Mouse (Mus musculus) lung, postnatal 0 days (tissue): Measurements from ENCODE around the gene Spag6. TPM values are rescaled to one million over a fixed set of nuclear protein-coding genes. Genes with fewer than 3 reads are reported as not detected.

Experiments
- ATAC-seq: fragments of 200-750 bp; cut with Nextera tagmentation; 2 replicates; pipeline ENCODE4 v1.8.0; 2017; ENCODE audit warnings: moderate library complexity
- DNase-seq: peaks from one replicate; pipeline ENCODE4 v3.0.0-alpha.2; 2016; ENCODE audit warnings: low spot score
- H3K27ac ChIP-seq: fragments of 300-500 bp; sonication (generic); 2 replicates; pipeline ENCODE4 v1.5.1; 2014; ENCODE audit warnings: antibody characterized with exemption, mild to moderate bottlenecking, low read length, mixed read lengths
- H3K27me3 ChIP-seq: fragments of 300-500 bp; sonication (generic); replicated peaks from 2 replicates; pipeline ENCODE4 v1.6.1; 2014; ENCODE audit warnings: low read length, mixed read lengths; ENCODE audit not compliant: insufficient read depth
- H3K36me3 ChIP-seq: fragments of 300-500 bp; sonication (generic); 2 replicates; pipeline ENCODE4 v1.6.1; 2014; ENCODE audit warnings: low read length, mixed read lengths; ENCODE audit not compliant: insufficient read depth
- H3K4me1 ChIP-seq: fragments of 300-500 bp; sonication (generic); 2 replicates; pipeline ENCODE4 v1.6.1; 2014; ENCODE audit warnings: antibody characterized with exemption, low read depth, low read length, mixed read lengths; ENCODE audit not compliant: insufficient read depth
- H3K4me2 ChIP-seq: fragments of 300-500 bp; sonication (generic); replicated peaks from 2 replicates; pipeline ENCODE4 v1.6.1; 2014; ENCODE audit warnings: low read depth, mild to moderate bottlenecking, low read length, moderate library complexity, mixed read lengths
- H3K4me3 ChIP-seq: fragments of 300-500 bp; sonication (generic); 2 replicates; pipeline ENCODE4 v1.5.1; 2014; ENCODE audit warnings: low read depth, low read length
- H3K9ac ChIP-seq: fragments of 300-500 bp; sonication (generic); replicated peaks from 2 replicates; pipeline ENCODE4 v1.6.1; 2014; ENCODE audit warnings: low read depth, mild to moderate bottlenecking
- H3K9me3 ChIP-seq: fragments of 300-500 bp; sonication (generic); 2 replicates; pipeline ENCODE4 v1.6.1; 2016; ENCODE audit warnings: low read length, mixed read lengths
- CTCF ChIP-seq: IDR thresholded peaks from 2 replicates; pipeline ENCODE4 v1.5.1; 2016; ENCODE audit warnings: antibody characterized with exemption, mild to moderate bottlenecking
- EP300 ChIP-seq: IDR thresholded peaks from 2 replicates; pipeline ENCODE4 v1.6.1; 2016; ENCODE audit warnings: antibody characterized with exemption, mild to moderate bottlenecking, control low read depth
- WGBS: fragments of 180-500 bp; shearing (Covaris S2); extraction: QIAGEN DNeasy Blood & Tissue Kit; methylation state at CpG from one replicate; pipeline ENCODE4 v1.1.7; 2014; 5-methylcytosine and 5-hydroxymethylcytosine counted together
- polyA plus RNA-seq: library from polyadenylated mRNA; unstranded; fragments of >200 nt; fragmentation: Nextera tagmentation; extraction: Ambion mirVana; gene quantifications from 2 replicates; pipeline ENCODE4 v1.2.1, GENCODE M21; 2015

Spag6 gene
- polyA plus RNA-seq, 1 experiment from 2014 or later, result 0.07 TPM

GRCm38 (mm10) chr2:18690756-18691155, 3.1 kb upstream of the Spag6 start:
- Histone ChIP-seq H3K4me3 (peak overlapping the region; percentile 46; the same call in 1 of the 2 replicates), H3K4me1 (peaks cover 17% of the 10 kb centered on the region), H3K36me3 (no peaks in the 10 kb centered on the region), H3K9me3 (no peaks in the 10 kb centered on the region), H3K4me2 (0 out of 2 replicates have a peak overlapping the region, but pooled peaks have one; percentile 77), H3K27me3 (peaks cover 54% of the 10 kb centered on the region), H3K9ac (no peak overlapping the region), H3K27ac (no peak overlapping the region)
- 3% methylated on average over 9 of the region's 9 CpGs for whole genome bisulfite sequencing
- no peak for ATAC-seq
- TF ChIP-seq EP300 (no peak), CTCF (no peak)
- DNase-seq, result no peak

- no peaks in the 10 kb centered on the region for H3K9me3 ChIP-seq
- H3K4me3 ChIP-seq, result no peak overlapping the region
- peaks cover 17% of the 10 kb centered on the region for H3K4me1 ChIP-seq
- peaks cover 63% of the 10 kb centered on the region for H3K27me3 ChIP-seq
- H3K27ac ChIP-seq, result no peak overlapping the region
- no peak overlapping the region for H3K4me2 ChIP-seq
- DNase-seq, result no peak
- no peak overlapping the region for H3K9ac ChIP-seq
- no peaks in the 10 kb centered on the region for H3K36me3 ChIP-seq
- TF ChIP-seq CTCF, result no peak
- no peak for ATAC-seq
These were observed 1.8 kb upstream of the Spag6 start for GRCm38 (mm10) chr2:18692031-18692430.

- Histone ChIP-seq H3K9ac (no peak overlapping the region), H3K9me3 (no peaks in the 10 kb centered on the region), H3K4me1 (peaks cover 17% of the 10 kb centered on the region), H3K27ac (no peak overlapping the region), H3K36me3 (no peaks in the 10 kb centered on the region), H3K4me3 (no peak overlapping the region), H3K27me3 (peaks cover 61% of the 10 kb centered on the region), H3K4me2 (no peak overlapping the region)
- no peak for ATAC-seq
- 6% methylated on average over 1 of the region's 1 CpGs for WGBS
- DNase-seq, result no peak
- no peak for TF ChIP-seq EP300
- TF ChIP-seq CTCF, result no peak
These were observed 1.3 kb upstream of the Spag6 start for GRCm38 (mm10) chr2:18692548-18692947.

- peak overlapping the region; percentile 67 for H3K4me3 ChIP-seq
- peaks cover 62% of the 10 kb centered on the region for H3K27me3 ChIP-seq
- under 1% methylated on average over 5 of the region's 5 CpGs for WGBS
- H3K4me1 ChIP-seq, result peaks cover 17% of the 10 kb centered on the region
- peak overlapping the region; percentile 82 for H3K4me2 ChIP-seq
- DNase-seq, result no peak
- H3K9me3 ChIP-seq, result no peaks in the 10 kb centered on the region
- no peak overlapping the region; the same call in 1 of the 2 replicates for H3K9ac ChIP-seq
- no peaks in the 10 kb centered on the region for H3K36me3 ChIP-seq
- no peak for ATAC-seq
- H3K27ac ChIP-seq, result no peak overlapping the region; the same call in 1 of the 2 replicates
- TF ChIP-seq CTCF, result no peak
- no peak for TF ChIP-seq EP300
These were observed 351 bp upstream of the Spag6 start for GRCm38 (mm10) chr2:18693491-18693870.

- H3K27me3 ChIP-seq, result peaks cover 62% of the 10 kb centered on the region
- ATAC-seq, result peak; percentile 56
These were observed 749 bp downstream of the Spag6 start for GRCm38 (mm10) chr2:18694611-18694950.

GRCm38 (mm10) chr2:18695163-18695562, 1.3 kb downstream of the Spag6 start:
- H3K4me2 ChIP-seq, result peak overlapping the region; percentile 82
- no peak overlapping the region; the same call in 1 of the 2 replicates for H3K4me3 ChIP-seq
- no peak overlapping the region for H3K27ac ChIP-seq
- TF ChIP-seq EP300, result no peak
- no peak for TF ChIP-seq CTCF
- DNase-seq (no peak), ATAC-seq (no peak)
- no peak overlapping the region for H3K9ac ChIP-seq
- H3K4me1 ChIP-seq, result peaks cover 8% of the 10 kb centered on the region; the same call in 1 of the 2 replicates
- peaks cover 62% of the 10 kb centered on the region for H3K27me3 ChIP-seq
- H3K9me3 ChIP-seq, result no peaks in the 10 kb centered on the region
- H3K36me3 ChIP-seq, result no peaks in the 10 kb centered on the region
- WGBS, result 7% methylated on average over 8 of the region's 8 CpGs

More at GRCm38 (mm10) chr2:18694611-18694950, 749 bp downstream of the Spag6 start:
- 5% methylated on average over 20 of the region's 20 CpGs for WGBS
- H3K4me1 ChIP-seq, result peaks cover 14% of the 10 kb centered on the region
- H3K27ac ChIP-seq, result peak overlapping the region; percentile 92
- H3K9ac ChIP-seq, result peak overlapping the region; percentile 98
- DNase-seq, result no peak
- H3K9me3 ChIP-seq, result no peaks in the 10 kb centered on the region
- H3K4me2 ChIP-seq, result peak overlapping the region; percentile 82
- H3K4me3 ChIP-seq, result peak overlapping the region; percentile 67
- TF ChIP-seq CTCF (no peak), EP300 (no peak)
- H3K36me3 ChIP-seq, result no peaks in the 10 kb centered on the region

GRCm38 (mm10) chr2:18695629-18696150, 1.9 kb downstream of the Spag6 start:
- ATAC-seq, result no peak
- TF ChIP-seq EP300 (no peak), CTCF (no peak)
- Histone ChIP-seq H3K27me3 (peaks cover 64% of the 10 kb centered on the region), H3K27ac (no peak overlapping the region), H3K9me3 (no peaks in the 10 kb centered on the region), H3K4me1 (peaks cover 4% of the 10 kb centered on the region; the same call in 1 of the 2 replicates), H3K36me3 (no peaks in the 10 kb centered on the region), H3K9ac (no peak overlapping the region), H3K4me2 (no peak overlapping the region), H3K4me3 (no peak overlapping the region)
- WGBS, result 13% methylated on average over 7 of the region's 7 CpGs
- DNase-seq, result no peak
